Mouse (Mus musculus) lung, embryonic 16.5 days (tissue): ENCODE data around the gene Slc27a2. TPM values are rescaled to one million over a fixed set of nuclear protein-coding genes. Genes with fewer than 3 reads are reported as not detected.

Source experiments
- ATAC-seq: fragments of 200-750 bp; cut with Nextera tagmentation; 2 replicates; pipeline ENCODE4 v1.8.0; 2017; ENCODE audit warnings: low read depth, mild to moderate bottlenecking, moderate library complexity
- H3K27ac ChIP-seq: fragments of 300-500 bp; sonication (generic); 2 replicates; pipeline ENCODE4 v1.5.1; 2014; ENCODE audit warnings: mild to moderate bottlenecking, control low read depth, low read length
- H3K27me3 ChIP-seq: fragments of 300-500 bp; sonication (generic); 2 replicates; pipeline ENCODE4 v1.6.1; 2014; ENCODE audit warnings: low read depth, low read length, mixed read lengths; ENCODE audit not compliant: control insufficient read depth, insufficient read depth
- H3K36me3 ChIP-seq: fragments of 300-500 bp; sonication (generic); 2 replicates; pipeline ENCODE4 v1.6.1; 2014; ENCODE audit warnings: low read length; ENCODE audit not compliant: control insufficient read depth, insufficient read depth
- H3K4me1 ChIP-seq: fragments of 300-500 bp; sonication (generic); replicated peaks from 2 replicates; pipeline ENCODE4 v1.6.1; 2014; ENCODE audit warnings: low read length, mixed read lengths; ENCODE audit not compliant: control insufficient read depth, insufficient read depth
- H3K4me2 ChIP-seq: fragments of 300-500 bp; sonication (generic); 2 replicates; pipeline ENCODE4 v1.6.1; 2014; ENCODE audit warnings: low read depth, low read length, control low read depth
- H3K4me3 ChIP-seq: fragments of 300-500 bp; sonication (generic); 2 replicates; pipeline ENCODE4 v1.5.1; 2014; ENCODE audit warnings: mild to moderate bottlenecking, low read length, control low read depth
- H3K9ac ChIP-seq: fragments of 300-500 bp; sonication (generic); 2 replicates; pipeline ENCODE4 v1.6.1; 2014; ENCODE audit warnings: low read length, control low read depth
- H3K9me3 ChIP-seq: fragments of 300-500 bp; sonication (generic); 2 replicates; pipeline ENCODE4 v1.6.1; 2016; ENCODE audit warnings: low read length; ENCODE audit not compliant: control insufficient read depth
- WGBS: fragments of 180-500 bp; shearing (Covaris S2); extraction: QIAGEN DNeasy Blood & Tissue Kit; methylation state at CpG from one replicate; pipeline ENCODE4 v1.1.7; 2014; 5-methylcytosine and 5-hydroxymethylcytosine counted together
- polyA plus RNA-seq: library from polyadenylated mRNA; unstranded; fragments of >200 nt; fragmentation: Nextera tagmentation; extraction: Ambion mirVana; gene quantifications from 2 replicates; pipeline ENCODE4 v1.2.1, GENCODE M21; 2015

Gene Slc27a2
- polyA plus RNA-seq, 1 experiment from 2014 or later = 1.5 TPM

GRCm38 (mm10) chr2:126597279-126598241 lies 45.4 kb downstream of the Slc27a2 start:
- no peaks in the 10 kb centered on the region for H3K27me3 ChIP-seq
- H3K36me3 ChIP-seq = no peaks in the 10 kb centered on the region
- H3K9me3 ChIP-seq = no peaks in the 10 kb centered on the region
- peak; percentile 39 for ATAC-seq
- 70% methylated on average over 20 of the region's 20 CpGs for WGBS
- no peak overlapping the region for H3K4me3 ChIP-seq
- H3K27ac ChIP-seq = no peak overlapping the region
- H3K4me1 ChIP-seq = peaks cover 4% of the 10 kb centered on the region; the same call in 1 of the 2 replicates
- H3K9ac ChIP-seq = no peak overlapping the region
- 0 out of 2 replicates have a peak overlapping the region, but pooled peaks have one; percentile 20 for H3K4me2 ChIP-seq

GRCm38 (mm10) chr2:126598359-126598758 lies 46.2 kb downstream of the Slc27a2 start:
- no peak for ATAC-seq
- H3K4me1 ChIP-seq = peaks cover 4% of the 10 kb centered on the region; the same call in 1 of the 2 replicates
- no peaks in the 10 kb centered on the region for H3K27me3 ChIP-seq
- WGBS = 48% methylated on average over 2 of the region's 2 CpGs
- H3K36me3 ChIP-seq = no peaks in the 10 kb centered on the region
- no peak overlapping the region for H3K4me2 ChIP-seq
- H3K27ac ChIP-seq = no peak overlapping the region
- no peaks in the 10 kb centered on the region for H3K9me3 ChIP-seq
- H3K9ac ChIP-seq = no peak overlapping the region
- H3K4me3 ChIP-seq = no peak overlapping the region

GRCm38 (mm10) chr2:126599005-126599404 lies 46.8 kb downstream of the Slc27a2 start:
- Histone ChIP-seq H3K9ac (no peak overlapping the region), H3K27me3 (no peaks in the 10 kb centered on the region), H3K4me1 (peaks cover 4% of the 10 kb centered on the region; the same call in 1 of the 2 replicates), H3K4me3 (no peak overlapping the region), H3K9me3 (no peaks in the 10 kb centered on the region), H3K4me2 (no peak overlapping the region), H3K36me3 (no peaks in the 10 kb centered on the region), H3K27ac (no peak overlapping the region)
- 5% methylated on average over 3 of the region's 3 CpGs for WGBS
- no peak for ATAC-seq

GRCm38 (mm10) chr2:126600533-126600932 lies 48.3 kb downstream of the Slc27a2 start:
- Histone ChIP-seq H3K27ac (no peak overlapping the region), H3K27me3 (no peaks in the 10 kb centered on the region), H3K4me3 (no peak overlapping the region), H3K9ac (no peak overlapping the region), H3K9me3 (no peaks in the 10 kb centered on the region), H3K4me2 (no peak overlapping the region), H3K36me3 (no peaks in the 10 kb centered on the region), H3K4me1 (peaks cover 4% of the 10 kb centered on the region; the same call in 1 of the 2 replicates)
- WGBS = 75% methylated on average over 14 of the region's 14 CpGs
- no peak for ATAC-seq

GRCm38 (mm10) chr2:126601918-126602600 lies 49.9 kb downstream of the Slc27a2 start:
- 78% methylated on average over 14 of the region's 14 CpGs for WGBS

GRCm38 (mm10) chr2:126606061-126606687 lies 54.0 kb downstream of the Slc27a2 start:
- no peaks in the 10 kb centered on the region for H3K27me3 ChIP-seq
- H3K9me3 ChIP-seq = no peaks in the 10 kb centered on the region
- H3K27ac ChIP-seq = no peak overlapping the region
- ATAC-seq = no peak
- 75% methylated on average over 15 of the region's 15 CpGs for WGBS
- no peak overlapping the region for H3K9ac ChIP-seq
- H3K4me3 ChIP-seq = no peak overlapping the region
- H3K4me2 ChIP-seq = no peak overlapping the region
- H3K4me1 ChIP-seq = no peaks in the 10 kb centered on the region
- H3K36me3 ChIP-seq = no peaks in the 10 kb centered on the region

More at GRCm38 (mm10) chr2:126601918-126602600, 49.9 kb downstream of the Slc27a2 start:
- no peak for ATAC-seq
- Histone ChIP-seq H3K36me3 (no peaks in the 10 kb centered on the region), H3K27ac (no peak overlapping the region), H3K4me1 (peaks cover 4% of the 10 kb centered on the region; the same call in 1 of the 2 replicates), H3K4me2 (no peak overlapping the region), H3K27me3 (no peaks in the 10 kb centered on the region), H3K9me3 (no peaks in the 10 kb centered on the region), H3K4me3 (no peak overlapping the region), H3K9ac (no peak overlapping the region)

- no peaks in the 10 kb centered on the region for H3K4me1 ChIP-seq
- H3K9ac ChIP-seq = no peak overlapping the region
- no peaks in the 10 kb centered on the region for H3K9me3 ChIP-seq
- H3K4me3 ChIP-seq = no peak overlapping the region
- H3K4me2 ChIP-seq = no peak overlapping the region
- no peak overlapping the region for H3K27ac ChIP-seq
- no peaks in the 10 kb centered on the region for H3K36me3 ChIP-seq
- no peak for ATAC-seq
- H3K27me3 ChIP-seq = no peaks in the 10 kb centered on the region
- WGBS = 48% methylated on average over 4 of the region's 4 CpGs
Observed at GRCm38 (mm10) chr2:126606688-126607062, 54.5 kb downstream of the Slc27a2 start.

- H3K4me2 ChIP-seq = no peak overlapping the region
- no peak overlapping the region for H3K9ac ChIP-seq
- no peaks in the 10 kb centered on the region for H3K4me1 ChIP-seq
- no peak overlapping the region for H3K27ac ChIP-seq
- 40% methylated on average over 10 of the region's 10 CpGs for WGBS
- no peaks in the 10 kb centered on the region for H3K9me3 ChIP-seq
- ATAC-seq = 0 out of 2 replicates have a peak, but pooled peaks have one; percentile 23
- H3K36me3 ChIP-seq = no peaks in the 10 kb centered on the region
- H3K27me3 ChIP-seq = no peaks in the 10 kb centered on the region
- H3K4me3 ChIP-seq = no peak overlapping the region
Observed at GRCm38 (mm10) chr2:126607553-126608203, 55.5 kb downstream of the Slc27a2 start.
